Mouse (Mus musculus) forelimb bud, embryonic 11.5 days (tissue): ENCODE results near the gene Nhs.
A peak's percentile ranks its signal among the peaks of the same experiment; 100 is the strongest.

ENCODE experiments used
- DNase-seq: peaks from one replicate; pipeline ENCODE4 v3.0.0-alpha.2; 2012; ENCODE audit warnings: low read depth, low spot score

The Nhs gene

GRCm38 (mm10) chrX:161943098-161943680 lies 216.3 kb downstream of the Nhs start:
- DNase-seq: peak; percentile 48

GRCm38 (mm10) chrX:161940696-161941095 lies 218.8 kb downstream of the Nhs start:
- peak; percentile 33 for DNase-seq

GRCm38 (mm10) chrX:161926683-161927053 lies 232.9 kb downstream of the Nhs start:
- no peak for DNase-seq

GRCm38 (mm10) chrX:161925973-161926682 lies 233.4 kb downstream of the Nhs start:
- peak; percentile 78 for DNase-seq

- no peak for DNase-seq
Measured at GRCm38 (mm10) chrX:161922655-161923054, 236.9 kb downstream of the Nhs start.

- no peak for DNase-seq
Measured at GRCm38 (mm10) chrX:161921581-161921980, 237.9 kb downstream of the Nhs start.

- DNase-seq: no peak
Measured at GRCm38 (mm10) chrX:161909963-161910362, 249.6 kb downstream of the Nhs start.

GRCm38 (mm10) chrX:161908652-161909403 lies 250.7 kb downstream of the Nhs start:
- no peak for DNase-seq

- no peak for DNase-seq
Measured at GRCm38 (mm10) chrX:161907595-161908592, 251.6 kb downstream of the Nhs start.

- no peak for DNase-seq
Measured at GRCm38 (mm10) chrX:161894442-161894841, 265.1 kb downstream of the Nhs start.

GRCm38 (mm10) chrX:161883661-161884060 lies 275.9 kb downstream of the Nhs start:
- DNase-seq: no peak

GRCm38 (mm10) chrX:161877123-161877522 lies 282.4 kb downstream of the Nhs start:
- no peak for DNase-seq

- DNase-seq: no peak
Measured at GRCm38 (mm10) chrX:161873511-161873910, 286.0 kb downstream of the Nhs start.

GRCm38 (mm10) chrX:161871306-161871705 lies 288.2 kb downstream of the Nhs start:
- no peak for DNase-seq

GRCm38 (mm10) chrX:161855630-161856029 lies 303.9 kb downstream of the Nhs start:
- DNase-seq: no peak

GRCm38 (mm10) chrX:161853626-161854312 lies 305.8 kb downstream of the Nhs start:
- peak; percentile 9 for DNase-seq

GRCm38 (mm10) chrX:161826186-161826585 lies 333.3 kb downstream of the Nhs start:
- peak; percentile 50 for DNase-seq

- DNase-seq: peak; percentile 19
Measured at GRCm38 (mm10) chrX:161790182-161790581, 369.3 kb downstream of the Nhs start.
